Mouse (Mus musculus) lung, embryonic 16.5 days (tissue): ENCODE measurements around the gene Mkrn1. TPM values are rescaled to one million over a fixed set of nuclear protein-coding genes. Genes with fewer than 3 reads are reported as not detected.
A peak's percentile ranks its signal among the peaks of the same experiment; 100 is the strongest.
"Not testable (repeated sequence)": the region's sequence is repeated elsewhere in the genome, so short reads cannot be mapped to it uniquely, and the experiment has no call there.

ENCODE experiments used
- ATAC-seq: fragments of 200-750 bp; cut with Nextera tagmentation; 2 replicates; pipeline ENCODE4 v1.8.0; 2017; ENCODE audit warnings: low read depth, mild to moderate bottlenecking, moderate library complexity
- H3K27ac ChIP-seq: fragments of 300-500 bp; sonication (generic); 2 replicates; pipeline ENCODE4 v1.5.1; 2014; ENCODE audit warnings: mild to moderate bottlenecking, control low read depth, low read length
- H3K27me3 ChIP-seq: fragments of 300-500 bp; sonication (generic); 2 replicates; pipeline ENCODE4 v1.6.1; 2014; ENCODE audit warnings: low read depth, low read length, mixed read lengths; ENCODE audit not compliant: control insufficient read depth, insufficient read depth
- H3K36me3 ChIP-seq: fragments of 300-500 bp; sonication (generic); 2 replicates; pipeline ENCODE4 v1.6.1; 2014; ENCODE audit warnings: low read length; ENCODE audit not compliant: control insufficient read depth, insufficient read depth
- H3K4me1 ChIP-seq: fragments of 300-500 bp; sonication (generic); replicated peaks from 2 replicates; pipeline ENCODE4 v1.6.1; 2014; ENCODE audit warnings: low read length, mixed read lengths; ENCODE audit not compliant: control insufficient read depth, insufficient read depth
- H3K4me2 ChIP-seq: fragments of 300-500 bp; sonication (generic); 2 replicates; pipeline ENCODE4 v1.6.1; 2014; ENCODE audit warnings: low read depth, low read length, control low read depth
- H3K4me3 ChIP-seq: fragments of 300-500 bp; sonication (generic); 2 replicates; pipeline ENCODE4 v1.5.1; 2014; ENCODE audit warnings: mild to moderate bottlenecking, low read length, control low read depth
- H3K9ac ChIP-seq: fragments of 300-500 bp; sonication (generic); 2 replicates; pipeline ENCODE4 v1.6.1; 2014; ENCODE audit warnings: low read length, control low read depth
- H3K9me3 ChIP-seq: fragments of 300-500 bp; sonication (generic); 2 replicates; pipeline ENCODE4 v1.6.1; 2016; ENCODE audit warnings: low read length; ENCODE audit not compliant: control insufficient read depth
- WGBS: fragments of 180-500 bp; shearing (Covaris S2); extraction: QIAGEN DNeasy Blood & Tissue Kit; methylation state at CpG from one replicate; pipeline ENCODE4 v1.1.7; 2014; 5-methylcytosine and 5-hydroxymethylcytosine counted together
- polyA plus RNA-seq: library from polyadenylated mRNA; unstranded; fragments of >200 nt; fragmentation: Nextera tagmentation; extraction: Ambion mirVana; gene quantifications from 2 replicates; pipeline ENCODE4 v1.2.1, GENCODE M21; 2015

The Mkrn1 gene
- polyA plus RNA-seq, 1 experiment from 2014 or later = 60.4 TPM

GRCm38 (mm10) chr6:39397046-39397445 lies 23.2 kb downstream of the Mkrn1 start:
- H3K9me3 ChIP-seq = no peaks in the 10 kb centered on the region
- peaks cover 2% of the 10 kb centered on the region; the same call in 1 of the 2 replicates for H3K36me3 ChIP-seq
- no peak overlapping the region for H3K4me2 ChIP-seq
- WGBS = 94% methylated on average over 6 of the region's 6 CpGs
- no peak overlapping the region for H3K4me3 ChIP-seq
- no peak overlapping the region for H3K27ac ChIP-seq
- no peak overlapping the region for H3K9ac ChIP-seq
- ATAC-seq = no peak
- H3K4me1 ChIP-seq = no peaks in the 10 kb centered on the region
- no peaks in the 10 kb centered on the region for H3K27me3 ChIP-seq

DNA sequence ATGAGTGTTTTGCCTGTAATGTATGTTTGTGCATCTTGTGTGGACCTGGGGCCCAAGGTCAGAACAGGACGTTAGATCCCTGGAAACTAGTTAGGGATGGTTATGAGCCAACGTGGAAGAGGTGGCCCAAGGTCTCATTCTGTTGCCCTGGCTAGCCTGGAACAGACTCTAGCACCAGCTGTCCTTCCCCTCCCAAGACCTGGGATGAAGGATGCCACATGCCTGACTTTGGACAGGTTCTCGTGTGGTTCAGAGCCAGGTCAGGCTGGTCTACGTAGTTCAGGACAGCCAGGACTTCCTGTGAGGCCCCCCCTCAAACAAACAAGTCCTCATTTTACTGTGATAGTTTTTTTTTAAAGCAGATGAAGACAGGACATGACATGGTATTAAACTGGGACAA lies 24.3 kb downstream of the Mkrn1 start:
- Histone ChIP-seq H3K27me3 (no peaks in the 10 kb centered on the region), H3K9me3 (no peaks in the 10 kb centered on the region), H3K9ac (no peak overlapping the region), H3K27ac (no peak overlapping the region), H3K4me2 (no peak overlapping the region), H3K4me1 (no peaks in the 10 kb centered on the region), H3K36me3 (peaks cover 2% of the 10 kb centered on the region; the same call in 1 of the 2 replicates), H3K4me3 (no peak overlapping the region)
- 58% methylated on average over 4 of the region's 4 CpGs for WGBS
- no peak for ATAC-seq

- Histone ChIP-seq H3K27me3 (no peaks in the 10 kb centered on the region), H3K36me3 (peaks cover 2% of the 10 kb centered on the region; the same call in 1 of the 2 replicates), H3K27ac (no peak overlapping the region), H3K9me3 (no peaks in the 10 kb centered on the region), H3K4me1 (no peaks in the 10 kb centered on the region), H3K4me3 (no peak overlapping the region), H3K9ac (no peak overlapping the region), H3K4me2 (no peak overlapping the region)
- ATAC-seq = no peak
- 90% methylated on average over 4 of the region's 4 CpGs for WGBS
Observed at GRCm38 (mm10) chr6:39395471-39395870, 24.8 kb downstream of the Mkrn1 start.

- Histone ChIP-seq H3K27ac (no peak overlapping the region), H3K9ac (no peak overlapping the region), H3K4me3 (no peak overlapping the region), H3K36me3 (no peaks in the 10 kb centered on the region), H3K9me3 (no peaks in the 10 kb centered on the region), H3K4me2 (no peak overlapping the region), H3K4me1 (no peaks in the 10 kb centered on the region), H3K27me3 (no peaks in the 10 kb centered on the region)
- WGBS = 82% methylated on average over 2 of the region's 2 CpGs
- ATAC-seq = no peak
Observed at GRCm38 (mm10) chr6:39389988-39390387, 30.3 kb downstream of the Mkrn1 start.

DNA sequence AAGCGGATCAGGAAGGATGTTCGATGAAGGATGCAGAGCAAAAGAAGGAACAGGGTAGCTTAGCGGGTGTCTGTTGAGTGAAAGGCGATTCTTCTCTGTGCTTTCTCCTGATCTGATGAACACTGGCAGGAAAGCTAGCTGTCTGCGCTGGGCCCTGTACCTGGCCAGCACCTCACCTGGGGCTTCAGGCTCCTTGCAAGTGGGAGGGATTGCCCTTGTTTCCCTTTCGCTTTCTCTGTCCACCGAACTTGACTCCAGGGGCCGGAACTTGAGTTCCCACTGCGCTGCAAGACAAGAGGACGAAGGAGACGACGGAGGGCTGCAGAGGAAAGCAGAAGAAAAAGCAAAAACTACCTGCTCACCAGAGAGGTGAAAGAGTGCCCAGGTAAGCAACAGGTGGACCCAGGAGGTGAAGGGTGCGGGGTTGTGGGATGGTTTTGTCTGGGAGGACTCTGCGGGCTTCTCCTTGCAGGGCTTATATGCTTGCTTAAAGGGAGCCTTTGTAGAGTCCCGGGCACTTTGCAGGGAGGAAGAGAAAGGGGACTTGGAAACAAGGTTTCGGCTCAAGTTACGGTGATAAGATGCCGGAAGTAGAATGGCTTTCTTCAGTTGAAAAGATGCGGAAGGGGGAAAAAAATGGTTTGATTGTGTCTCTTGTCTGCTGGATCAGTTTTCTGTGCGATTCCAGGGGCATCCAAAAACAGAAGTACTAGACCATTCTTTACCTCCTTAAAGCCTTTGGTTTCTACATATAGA lies 39.0 kb downstream of the Mkrn1 start, which contains the start of gene Rab19:
Gene Rab19, plus strand, starts transcription at position 51 of the 756 bp plus-strand sequence.
- peak within 1 kb of the TSS; percentile 66 for H3K9ac ChIP-seq
- no peaks in the 10 kb centered on the region for H3K36me3 ChIP-seq
- 6% methylated on average over 20 of the region's 20 CpGs for WGBS
- no peaks in the 10 kb centered on the region for H3K9me3 ChIP-seq
- H3K4me3 ChIP-seq = peak within 1 kb of the TSS; percentile 52
- peak; percentile 56; the same call in 1 of the 2 replicates for ATAC-seq
- peak within 1 kb of the TSS; percentile 73 for H3K27ac ChIP-seq
- H3K4me1 ChIP-seq = peaks cover 8% of the 10 kb centered on the region
- no peaks in the 10 kb centered on the region for H3K27me3 ChIP-seq
- peak within 1 kb of the TSS; percentile 71 for H3K4me2 ChIP-seq

DNA sequence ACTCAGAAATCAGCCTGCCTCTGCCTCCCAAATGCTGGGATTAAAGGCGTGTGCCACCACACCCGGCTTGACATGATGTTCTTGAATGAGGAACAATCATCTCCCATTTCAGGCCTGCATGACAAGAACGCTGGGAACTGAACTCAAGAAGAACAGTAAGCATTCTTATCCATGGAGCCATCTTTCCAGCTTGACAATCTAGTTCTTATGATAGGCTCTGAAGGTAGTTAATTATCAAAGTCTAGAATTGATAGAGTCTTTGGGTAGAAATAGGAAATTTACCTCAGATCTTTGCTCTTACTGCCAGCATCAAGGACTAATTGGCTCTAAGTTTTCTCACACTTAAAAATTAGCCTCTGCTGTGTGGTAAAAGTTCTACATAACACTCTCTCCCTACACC lies 40.0 kb downstream of the Mkrn1 start:
- H3K27ac ChIP-seq = no peak overlapping the region
- no peaks in the 10 kb centered on the region for H3K9me3 ChIP-seq
- 84% methylated on average over 3 of the region's 3 CpGs for WGBS
- no peak overlapping the region for H3K9ac ChIP-seq
- no peak for ATAC-seq
- H3K4me3 ChIP-seq = no peak overlapping the region
- no peak overlapping the region for H3K4me2 ChIP-seq
- peaks cover 11% of the 10 kb centered on the region for H3K4me1 ChIP-seq
- no peaks in the 10 kb centered on the region for H3K27me3 ChIP-seq
- H3K36me3 ChIP-seq = no peaks in the 10 kb centered on the region

GRCm38 (mm10) chr6:39379749-39380148 lies 40.5 kb downstream of the Mkrn1 start:
- WGBS = 73% methylated on average over 8 of the region's 8 CpGs
- H3K9me3 ChIP-seq = no peaks in the 10 kb centered on the region
- no peak overlapping the region for H3K4me3 ChIP-seq
- H3K36me3 ChIP-seq = no peaks in the 10 kb centered on the region
- H3K27me3 ChIP-seq = no peaks in the 10 kb centered on the region
- no peak overlapping the region for H3K27ac ChIP-seq
- no peak for ATAC-seq
- H3K4me1 ChIP-seq = peaks cover 11% of the 10 kb centered on the region
- H3K9ac ChIP-seq = no peak overlapping the region
- H3K4me2 ChIP-seq = no peak overlapping the region

DNA sequence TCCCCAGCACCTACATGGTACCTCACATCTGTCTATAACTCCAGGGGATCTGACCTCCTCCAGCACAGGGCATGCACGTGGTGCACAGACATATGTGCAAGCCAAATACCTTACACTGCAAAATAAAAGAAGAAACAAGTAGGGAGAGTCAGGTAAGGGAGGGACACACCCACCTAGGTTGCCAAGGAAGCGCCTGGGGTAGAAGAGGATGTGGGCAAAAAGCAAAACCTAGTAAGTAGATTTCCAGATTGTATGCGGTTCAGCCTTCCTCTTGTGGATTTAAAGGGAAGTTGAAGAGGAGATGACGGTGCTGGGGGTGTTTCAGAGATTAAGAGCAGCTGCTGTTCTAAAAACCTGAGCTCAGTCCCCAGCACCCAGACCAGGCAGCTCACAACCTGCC lies 41.0 kb downstream of the Mkrn1 start:
- no peak overlapping the region for H3K9ac ChIP-seq
- H3K9me3 ChIP-seq = no peaks in the 10 kb centered on the region
- no peak overlapping the region for H3K4me2 ChIP-seq
- H3K4me3 ChIP-seq = no peak overlapping the region
- no peak overlapping the region for H3K27ac ChIP-seq
- no peaks in the 10 kb centered on the region for H3K27me3 ChIP-seq
- no peak for ATAC-seq
- H3K4me1 ChIP-seq = peaks cover 11% of the 10 kb centered on the region
- 0 out of 2 replicates have a peak, but pooled peaks cover 2% of the 10 kb centered on the region for H3K36me3 ChIP-seq
- WGBS = 46% methylated on average over 4 of the region's 4 CpGs

DNA sequence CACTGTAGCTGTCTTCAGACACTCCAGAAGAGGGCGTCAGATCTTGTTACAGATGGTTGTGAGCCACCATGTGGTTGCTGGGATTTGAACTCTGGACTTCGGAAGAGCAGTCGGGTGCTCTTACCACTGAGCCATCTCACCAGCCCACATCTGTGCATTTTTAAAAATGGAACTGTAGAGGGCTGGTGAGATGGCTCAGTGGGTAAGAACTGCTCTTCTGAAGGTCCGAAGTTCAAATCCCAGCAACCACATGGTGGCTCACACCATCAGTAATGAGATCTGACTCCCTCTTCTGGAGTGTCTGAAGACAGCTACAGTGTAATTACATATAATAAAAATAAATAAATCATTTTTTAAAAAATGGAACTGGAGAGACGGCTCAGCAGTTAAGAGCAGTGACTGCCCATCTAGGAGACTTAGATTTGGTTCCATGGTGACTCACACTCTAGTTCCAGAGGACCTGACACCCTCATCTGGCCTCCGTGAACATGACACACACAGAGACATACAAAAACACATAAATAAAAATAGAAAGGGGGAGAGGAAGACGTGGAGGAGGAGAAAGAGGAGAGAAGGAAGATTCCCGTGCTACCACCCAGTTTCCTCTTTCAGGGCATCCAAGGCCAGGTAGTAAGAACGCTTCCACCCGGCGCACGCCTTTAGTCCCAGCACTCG lies 42.0 kb downstream of the Mkrn1 start:
- H3K9ac ChIP-seq, H3K9me3 ChIP-seq, ATAC-seq, H3K36me3 ChIP-seq, H3K27ac ChIP-seq, H3K4me2 ChIP-seq, H3K4me3 ChIP-seq, H3K27me3 ChIP-seq: not testable (repeated sequence)
- peaks cover 14% of the 10 kb centered on the region for H3K4me1 ChIP-seq
- 71% methylated on average over 13 of the region's 13 CpGs for WGBS
